Mouse (Mus musculus): ENCODE results near the gene Dkkl1.

The Dkkl1 gene

GRCm38 (mm10) chr7:45229459-45230203 lies 17.7 kb upstream of the Dkkl1 start:
- in situ Hi-C loops (cut with MboI; ENCODE audit: low sequenced_read_pairs): no loop called here

GRCm38 (mm10) chr7:45229046-45229445 lies 17.1 kb upstream of the Dkkl1 start:
- in situ Hi-C loops (cut with MboI; ENCODE audit: low sequenced_read_pairs): no loop called here

GRCm38 (mm10) chr7:45228548-45228947 lies 16.6 kb upstream of the Dkkl1 start:
- in situ Hi-C loops (cut with MboI; ENCODE audit: low sequenced_read_pairs): no loop called here

GRCm38 (mm10) chr7:45226421-45226820 lies 14.5 kb upstream of the Dkkl1 start:
- in situ Hi-C loops (cut with MboI; ENCODE audit: low sequenced_read_pairs): no loop called here

GRCm38 (mm10) chr7:45224826-45225225 lies 12.9 kb upstream of the Dkkl1 start:
- in situ Hi-C loops (cut with MboI; ENCODE audit: low sequenced_read_pairs): no loop called here

- in situ Hi-C loops (cut with MboI; ENCODE audit: low sequenced_read_pairs): no loop called here
These were observed 9.7 kb upstream of the Dkkl1 start for GRCm38 (mm10) chr7:45221680-45222079.

GRCm38 (mm10) chr7:45216442-45217183 lies 4.7 kb upstream of the Dkkl1 start:
- in situ Hi-C loops (cut with MboI; ENCODE audit: low sequenced_read_pairs): no loop called here

GRCm38 (mm10) chr7:45215673-45216441 lies 3.9 kb upstream of the Dkkl1 start, which contains the start of gene Tead2:
Gene Tead2 (plus strand): TSS chr7:45215753.
- in situ Hi-C loops (cut with MboI; ENCODE audit: low sequenced_read_pairs): no loop called here

GRCm38 (mm10) chr7:45213708-45214107 lies 1.8 kb upstream of the Dkkl1 start:
- in situ Hi-C loops (cut with MboI; ENCODE audit: low sequenced_read_pairs): no loop called here

GRCm38 (mm10) chr7:45212356-45212755 lies 409 bp upstream of the Dkkl1 start:
- in situ Hi-C loops (cut with MboI; ENCODE audit: low sequenced_read_pairs): no loop called here

- in situ Hi-C loops (cut with MboI; ENCODE audit: low sequenced_read_pairs): no loop called here
These were observed 877 bp downstream of the Dkkl1 start for GRCm38 (mm10) chr7:45211070-45211469.

- in situ Hi-C loops (cut with MboI; ENCODE audit: low sequenced_read_pairs): no loop called here
These were observed 3.7 kb downstream of the Dkkl1 start for GRCm38 (mm10) chr7:45208260-45208659.

GRCm38 (mm10) chr7:45204380-45205143 lies 7.4 kb downstream of the Dkkl1 start, which contains the start of gene Ccdc155:
Gene Ccdc155 (minus strand): TSS chr7:45204892.
- in situ Hi-C loops (cut with MboI; ENCODE audit: low sequenced_read_pairs): no loop called here

GRCm38 (mm10) chr7:45202654-45203053 lies 9.3 kb downstream of the Dkkl1 start:
- in situ Hi-C loops (cut with MboI; ENCODE audit: low sequenced_read_pairs): no loop called here

- in situ Hi-C loops (cut with MboI; ENCODE audit: low sequenced_read_pairs): no loop called here
These were observed 13.0 kb downstream of the Dkkl1 start for GRCm38 (mm10) chr7:45198961-45199360.

- in situ Hi-C loops (cut with MboI; ENCODE audit: low sequenced_read_pairs): no loop called here
These were observed 13.5 kb downstream of the Dkkl1 start for GRCm38 (mm10) chr7:45198435-45198834.

GRCm38 (mm10) chr7:45196994-45197393 lies 15.0 kb downstream of the Dkkl1 start:
- in situ Hi-C loops (cut with MboI; ENCODE audit: low sequenced_read_pairs): no loop called here

- in situ Hi-C loops (cut with MboI; ENCODE audit: low sequenced_read_pairs): no loop called here
These were observed 15.8 kb downstream of the Dkkl1 start for GRCm38 (mm10) chr7:45196176-45196535.

GRCm38 (mm10) chr7:45195341-45196175 lies 16.4 kb downstream of the Dkkl1 start:
- in situ Hi-C loops (cut with MboI; ENCODE audit: low sequenced_read_pairs): no loop called here
